Comparison of ENCODE assay signal across 20 mouse cellular contexts in genomic region chr9:116769358-116770054, GRCm38 (mm10).
DNase-seq lines count a peak whose midpoint lies in the region; ATAC-seq lines count a peak whose summit lies in the region.
"Had no signal": no experiment of that assay in that cellular context is flagged by ENCODE, and none has a peak within 500 bp of the region (broad histone marks: within the 10 kb centered on the region; RNA-seq: fewer than 3 reads in every experiment).

No protein-coding gene starts in this region.

- H3K9ac ChIP-seq in embryonic facial prominence, embryonic 11.5 days (replicated peaks; ENCODE audit: low read length): no peak overlapping the region
- H3K9ac ChIP-seq in neural tube, embryonic 15.5 days (replicated peaks): no peak overlapping the region
- H3K9ac ChIP-seq: embryonic facial prominence, embryonic 13.5 days; heart, embryonic 13.5 days had no signal

- no peak for ATAC-seq in embryonic facial prominence, embryonic 11.5 days (replicated peaks; ENCODE audit: insufficient number of reproducible peaks, low FRiP score, low TSS enrichment, low read depth)
- ATAC-seq in megakaryocyte, adult 5-6 weeks (ENCODE audit: poor library complexity, severe bottlenecking): 0 out of 2 replicates have a peak, but pooled peaks have one; percentile 34
- no peak for ATAC-seq in neural tube, embryonic 15.5 days (ENCODE audit: low FRiP score)
- no peak for ATAC-seq in megakaryocyte progenitor cell, adult 5-6 weeks (replicated peaks; ENCODE audit: poor library complexity)

- no peaks in the 10 kb centered on the region for H3K27me3 ChIP-seq in embryonic facial prominence, embryonic 11.5 days (ENCODE audit: control insufficient read depth, insufficient read depth, low read length)
- H3K27me3 ChIP-seq in embryonic facial prominence, embryonic 10.5 days (replicated peaks; ENCODE audit: low read depth, poor library complexity, severe bottlenecking): no peaks in the 10 kb centered on the region
- H3K27me3 ChIP-seq in neural tube, embryonic 15.5 days (replicated peaks): no peaks in the 10 kb centered on the region
- H3K27me3 ChIP-seq: CH12.LX; embryonic facial prominence, embryonic 13.5 days; heart, embryonic 13.5 days had no signal

- peak; percentile 6 for DNase-seq in embryonic facial prominence, embryonic 11.5 days (ENCODE audit: low spot score)
- DNase-seq in embryonic facial prominence, embryonic 10.5 days (ENCODE audit: low spot score): no peak
- DNase-seq in kidney, postnatal 14 days: peak; percentile 29
- no peak for DNase-seq in kidney, adult 8-10 months
- DNase-seq in adrenal gland, adult (ENCODE audit: inconsistent age in 2 of 2, low spot score in 1 of 2): no peak
- DNase-seq: cerebellum, adult 11 months; cerebellum, postnatal 25 days; layer of hippocampus, adult 9-11 months; liver; lung, adult 18-20 months; right cerebral cortex, adult 18-20 months; thymus, postnatal 14 days had no signal

- no peak overlapping the region for H3K27ac ChIP-seq in embryonic facial prominence, embryonic 11.5 days (replicated peaks; ENCODE audit: low read depth, low read length)
- H3K27ac ChIP-seq in embryonic facial prominence, embryonic 10.5 days (replicated peaks): no peak overlapping the region
- peak overlapping the region; percentile 33; the same call in 1 of the 2 replicates for H3K27ac ChIP-seq in neural tube, embryonic 15.5 days (replicated peaks)
- H3K27ac ChIP-seq: embryonic facial prominence, embryonic 13.5 days; forebrain, embryonic 10.5 days; heart, embryonic 13.5 days; macrophage had no signal

- H3K9me3 ChIP-seq in embryonic facial prominence, embryonic 11.5 days (replicated peaks; ENCODE audit: control insufficient read depth, low read length): no peaks in the 10 kb centered on the region
- H3K9me3 ChIP-seq in embryonic facial prominence, embryonic 10.5 days: no peaks in the 10 kb centered on the region
- H3K9me3 ChIP-seq in neural tube, embryonic 15.5 days (replicated peaks): no peaks in the 10 kb centered on the region
- H3K9me3 ChIP-seq: embryonic facial prominence, embryonic 13.5 days; forebrain, embryonic 10.5 days had no signal

- H3K4me2 ChIP-seq in embryonic facial prominence, embryonic 11.5 days (ENCODE audit: low read depth, low read length): no peak overlapping the region
- H3K4me2 ChIP-seq in neural tube, embryonic 15.5 days: no peak overlapping the region
- H3K4me2 ChIP-seq: embryonic facial prominence, embryonic 13.5 days; heart, embryonic 13.5 days had no signal

- 45% methylated on average over 12 of the region's 12 CpGs for WGBS in embryonic facial prominence, embryonic 11.5 days
- WGBS in embryonic facial prominence, embryonic 10.5 days: 59% methylated on average over 12 of the region's 12 CpGs
- WGBS in neural tube, embryonic 15.5 days: 20% methylated on average over 12 of the region's 12 CpGs

- H3K4me1 ChIP-seq in embryonic facial prominence, embryonic 11.5 days (ENCODE audit: control insufficient read depth, insufficient read depth, low read length): no peaks in the 10 kb centered on the region
- H3K4me1 ChIP-seq in embryonic facial prominence, embryonic 10.5 days: peaks cover 15% of the 10 kb centered on the region
- H3K4me1 ChIP-seq in neural tube, embryonic 15.5 days: peaks cover 12% of the 10 kb centered on the region

- no peak overlapping the region for H3K4me3 ChIP-seq in embryonic facial prominence, embryonic 11.5 days (ENCODE audit: low read depth, low read length)
- H3K4me3 ChIP-seq in embryonic facial prominence, embryonic 10.5 days: no peak overlapping the region
- H3K4me3 ChIP-seq in neural tube, embryonic 15.5 days (replicated peaks): no peak overlapping the region
- H3K4me3 ChIP-seq: embryonic facial prominence, embryonic 13.5 days; forebrain, embryonic 10.5 days; heart, embryonic 13.5 days had no signal

- no peaks in the 10 kb centered on the region for H3K36me3 ChIP-seq in embryonic facial prominence, embryonic 11.5 days (replicated peaks; ENCODE audit: control insufficient read depth, insufficient read depth, low read depth, low read length)
- no peaks in the 10 kb centered on the region for H3K36me3 ChIP-seq in embryonic facial prominence, embryonic 10.5 days (replicated peaks)
- H3K36me3 ChIP-seq in neural tube, embryonic 15.5 days: no peaks in the 10 kb centered on the region
- H3K36me3 ChIP-seq: embryonic facial prominence, embryonic 13.5 days; forebrain, embryonic 10.5 days had no signal

Comparison
In these comparisons a context has a peak if more than half of its experiments do, and no peak if none do; other contexts are left out.
1. DNase-seq: peak in embryonic facial prominence, embryonic 11.5 days (single experiment) and kidney, postnatal 14 days (single experiment); none in embryonic facial prominence, embryonic 10.5 days (single experiment), kidney, adult 8-10 months (0 of 2) and adrenal gland, adult (0 of 2).